Mouse (Mus musculus) heart, embryonic 16.5 days (tissue): ENCODE results near the gene Wdsub1. TPM values are rescaled to one million over a fixed set of nuclear protein-coding genes. Genes with fewer than 3 reads are reported as not detected.

Experiments used
- ATAC-seq: fragments of 200-750 bp; cut with Nextera tagmentation; replicated peaks from 2 replicates; pipeline ENCODE4 v1.8.0; 2017; ENCODE audit warnings: moderate number of reproducible peaks; ENCODE audit not compliant: insufficient read depth, low FRiP score; ENCODE audit errors: extremely low read depth
- H3K27ac ChIP-seq: fragments of 300-500 bp; sonication (generic); 2 replicates; pipeline ENCODE4 v1.5.1; 2014; ENCODE audit warnings: mild to moderate bottlenecking, low read length, control low read depth, moderate library complexity
- H3K27me3 ChIP-seq: fragments of 300-500 bp; sonication (generic); 2 replicates; pipeline ENCODE4 v1.6.1; 2014; ENCODE audit warnings: low read length, mixed read lengths; ENCODE audit not compliant: control insufficient read depth, insufficient read depth
- H3K36me3 ChIP-seq: fragments of 300-500 bp; sonication (generic); 2 replicates; pipeline ENCODE4 v1.6.1; 2014; ENCODE audit not compliant: control insufficient read depth, insufficient read depth
- H3K4me1 ChIP-seq: fragments of 300-500 bp; sonication (generic); 2 replicates; pipeline ENCODE4 v1.6.1; 2014; ENCODE audit warnings: low read length, mixed read lengths; ENCODE audit not compliant: control insufficient read depth, insufficient read depth
- H3K4me2 ChIP-seq: fragments of 300-500 bp; sonication (generic); 2 replicates; pipeline ENCODE4 v1.6.1; 2014; ENCODE audit warnings: low read depth, mild to moderate bottlenecking, control low read depth, low read length
- H3K4me3 ChIP-seq: fragments of 300-500 bp; sonication (generic); 2 replicates; pipeline ENCODE4 v1.5.1; 2014; ENCODE audit warnings: mild to moderate bottlenecking, control low read depth, low read length
- H3K9ac ChIP-seq: fragments of 300-500 bp; sonication (generic); 2 replicates; pipeline ENCODE4 v1.6.1; 2014; ENCODE audit warnings: low read length, control low read depth
- H3K9me3 ChIP-seq: fragments of 300-500 bp; sonication (generic); replicated peaks from 2 replicates; pipeline ENCODE4 v1.6.1; 2016; ENCODE audit warnings: low read length; ENCODE audit not compliant: control insufficient read depth
- WGBS: fragments of 180-500 bp; shearing (Covaris S2); extraction: QIAGEN DNeasy Blood & Tissue Kit; methylation state at CpG from one replicate; pipeline ENCODE4 v1.1.7; 2014; 5-methylcytosine and 5-hydroxymethylcytosine counted together
- polyA plus RNA-seq: library from polyadenylated mRNA; unstranded; fragments of >200 nt; fragmentation: Nextera tagmentation; extraction: Ambion mirVana; gene quantifications from 2 replicates; pipeline ENCODE4 v1.2.1, GENCODE M21; 2015

Gene Wdsub1
- 44.6 and 47.5 TPM in 2 replicates for polyA plus RNA-seq

DNA sequence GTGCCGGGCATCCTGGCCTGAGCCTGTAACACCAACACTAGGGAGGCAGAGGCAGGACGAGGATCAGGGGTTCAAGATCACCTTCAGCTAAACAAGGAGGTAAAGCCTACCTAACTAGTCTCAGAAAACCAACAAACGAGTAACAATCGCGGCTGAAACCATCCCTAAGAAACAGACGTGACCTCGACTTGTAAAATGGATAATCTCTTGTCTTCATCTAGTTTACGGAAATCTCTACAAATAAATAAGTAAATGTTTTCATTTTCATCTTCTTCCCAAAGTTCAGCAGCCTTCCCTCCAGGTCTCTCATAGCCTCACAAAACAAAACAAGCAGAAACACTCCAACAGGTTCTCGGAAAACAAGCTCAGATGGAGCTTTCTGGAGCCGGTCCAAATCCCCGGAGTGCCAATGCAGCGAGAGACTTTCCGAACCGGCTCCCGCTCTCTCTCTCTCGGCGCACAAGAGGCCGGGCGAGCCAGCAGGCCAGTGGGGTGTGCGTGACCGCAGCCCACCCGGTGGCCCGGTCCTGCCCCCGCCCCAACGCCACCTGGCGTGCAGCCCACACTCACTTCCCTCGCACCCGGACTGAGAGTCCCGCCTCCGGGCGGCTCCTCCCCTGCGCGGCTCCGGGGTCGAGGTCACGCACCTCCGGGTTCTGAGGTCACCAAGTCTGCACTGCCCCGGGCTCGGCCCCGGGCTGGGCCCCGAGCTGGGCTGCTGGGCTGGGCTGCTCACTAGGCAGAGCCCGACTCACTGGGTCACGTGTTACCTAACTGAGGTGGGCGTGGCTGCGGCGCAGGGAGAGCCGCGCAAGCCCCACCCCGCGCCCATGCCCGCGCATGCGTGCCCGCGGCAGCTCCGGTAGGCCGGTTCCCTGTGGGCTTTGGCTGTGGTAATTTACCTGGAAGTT is at the start of gene Wdsub1:
Gene Wdsub1 (minus strand): TSS at position 761 of the 911 bp plus-strand sequence.
- Histone ChIP-seq H3K9me3 (no peaks in the 10 kb centered on the region; the same call in 1 of the 2 replicates), H3K9ac (peak within 1 kb of the TSS; percentile 86)

DNA sequence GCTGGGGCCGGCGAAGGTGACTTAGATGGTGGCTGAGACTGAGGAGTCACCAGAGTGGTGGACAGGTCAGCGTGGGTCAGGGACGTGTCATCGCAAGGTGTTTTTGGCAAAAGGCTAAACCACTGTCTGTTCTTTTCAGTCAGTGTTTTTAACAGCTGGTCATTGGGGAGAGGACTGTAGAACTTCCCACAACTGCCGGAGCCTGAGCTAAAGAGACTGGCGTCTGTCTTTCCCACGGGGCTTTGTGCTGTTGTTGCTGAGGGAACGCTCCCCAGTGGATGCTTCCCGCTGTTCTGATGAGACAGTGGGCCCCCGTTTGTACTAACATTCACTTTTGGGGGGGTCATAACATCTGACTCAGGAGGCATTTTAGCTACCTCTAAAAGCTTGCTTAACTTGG is 31.2 kb upstream of the Wdsub1 start:
- H3K4me2 ChIP-seq: no peak overlapping the region
- no peak for ATAC-seq
- no peaks in the 10 kb centered on the region for H3K4me1 ChIP-seq
- 93% methylated on average over 11 of the region's 11 CpGs for WGBS
- H3K9me3 ChIP-seq: no peaks in the 10 kb centered on the region
- no peaks in the 10 kb centered on the region for H3K27me3 ChIP-seq
- H3K27ac ChIP-seq: no peak overlapping the region
- H3K9ac ChIP-seq: no peak overlapping the region
- no peak overlapping the region for H3K4me3 ChIP-seq
- H3K36me3 ChIP-seq: peaks cover 48% of the 10 kb centered on the region

More for the DNA sequence above, at the start of gene Wdsub1:
- Histone ChIP-seq H3K27ac (peak within 1 kb of the TSS; percentile 83), H3K27me3 (no peaks in the 10 kb centered on the region), H3K4me3 (peak within 1 kb of the TSS; percentile 85), H3K4me2 (peak within 1 kb of the TSS; percentile 58), H3K4me1 (peaks cover 9% of the 10 kb centered on the region), H3K36me3 (peaks cover 7% of the 10 kb centered on the region; the same call in 1 of the 2 replicates)
- 3% methylated on average over 57 of the region's 57 CpGs for WGBS
- ATAC-seq: peak; percentile 97

DNA sequence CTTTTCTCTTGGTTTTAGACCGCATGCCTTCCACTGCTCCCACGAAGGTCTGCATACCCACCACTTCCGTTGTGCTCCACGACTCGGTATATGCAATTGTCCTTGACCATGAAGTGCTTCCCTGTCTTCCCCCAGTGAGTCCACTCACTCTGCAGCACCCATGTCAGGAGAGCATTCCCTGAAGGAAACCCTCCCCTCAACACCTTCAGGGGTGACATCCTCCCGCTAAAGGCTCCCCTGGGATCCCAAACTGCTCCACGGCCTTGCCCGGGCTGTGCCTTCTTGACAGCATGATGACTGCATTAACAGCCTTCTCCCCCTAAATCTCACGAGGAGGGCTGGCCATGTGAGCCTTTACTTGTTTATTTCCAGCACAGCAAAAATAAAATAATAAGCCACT is 25.7 kb upstream of the Wdsub1 start:
- Histone ChIP-seq H3K9ac (no peak overlapping the region), H3K27ac (no peak overlapping the region), H3K4me3 (no peak overlapping the region), H3K36me3 (peaks cover 34% of the 10 kb centered on the region), H3K4me1 (no peaks in the 10 kb centered on the region), H3K27me3 (no peaks in the 10 kb centered on the region), H3K4me2 (no peak overlapping the region), H3K9me3 (no peaks in the 10 kb centered on the region)
- ATAC-seq: no peak
- 91% methylated on average over 9 of the region's 9 CpGs for WGBS

- H3K4me3 ChIP-seq: no peak overlapping the region
- no peaks in the 10 kb centered on the region for H3K27me3 ChIP-seq
- H3K4me2 ChIP-seq: no peak overlapping the region
- ATAC-seq: no peak
- WGBS: 81% methylated on average over 7 of the region's 7 CpGs
- H3K4me1 ChIP-seq: no peaks in the 10 kb centered on the region
- peaks cover 31% of the 10 kb centered on the region for H3K36me3 ChIP-seq
- no peak overlapping the region for H3K9ac ChIP-seq
- H3K9me3 ChIP-seq: no peaks in the 10 kb centered on the region
- no peak overlapping the region for H3K27ac ChIP-seq
These were observed 21.6 kb upstream of the Wdsub1 start for GRCm38 (mm10) chr2:59904007-59904406.

GRCm38 (mm10) chr2:59898666-59899065 is 16.3 kb upstream of the Wdsub1 start:
- ATAC-seq: no peak
- no peak overlapping the region for H3K4me2 ChIP-seq
- H3K36me3 ChIP-seq: peaks cover 28% of the 10 kb centered on the region
- H3K27ac ChIP-seq: no peak overlapping the region
- no peak overlapping the region for H3K9ac ChIP-seq
- WGBS: 87% methylated on average over 4 of the region's 4 CpGs
- H3K4me3 ChIP-seq: no peak overlapping the region
- H3K27me3 ChIP-seq: no peaks in the 10 kb centered on the region
- peaks cover 6% of the 10 kb centered on the region for H3K4me1 ChIP-seq
- no peaks in the 10 kb centered on the region for H3K9me3 ChIP-seq

- WGBS: 95% methylated on average over 5 of the region's 7 CpGs
- no peak for ATAC-seq
- peaks cover 28% of the 10 kb centered on the region for H3K36me3 ChIP-seq
These were observed 15.7 kb upstream of the Wdsub1 start for GRCm38 (mm10) chr2:59898105-59898504.

GRCm38 (mm10) chr2:59896837-59897236 is 14.4 kb upstream of the Wdsub1 start:
- no peaks in the 10 kb centered on the region for H3K27me3 ChIP-seq
- no peak overlapping the region for H3K4me2 ChIP-seq
- WGBS: 67% methylated on average over 8 of the region's 8 CpGs
- no peaks in the 10 kb centered on the region for H3K9me3 ChIP-seq
- H3K4me1 ChIP-seq: peaks cover 6% of the 10 kb centered on the region
- no peak overlapping the region for H3K9ac ChIP-seq
- peak overlapping the region; percentile 72 for H3K27ac ChIP-seq
- H3K36me3 ChIP-seq: peaks cover 24% of the 10 kb centered on the region
- H3K4me3 ChIP-seq: no peak overlapping the region
- no peak for ATAC-seq

More at GRCm38 (mm10) chr2:59898105-59898504, 15.7 kb upstream of the Wdsub1 start:
- H3K27ac ChIP-seq: no peak overlapping the region
- no peaks in the 10 kb centered on the region for H3K9me3 ChIP-seq
- no peak overlapping the region for H3K4me3 ChIP-seq
- peaks cover 6% of the 10 kb centered on the region for H3K4me1 ChIP-seq
- no peak overlapping the region for H3K9ac ChIP-seq
- H3K4me2 ChIP-seq: no peak overlapping the region
- no peaks in the 10 kb centered on the region for H3K27me3 ChIP-seq

GRCm38 (mm10) chr2:59896400-59896799 is 14.0 kb upstream of the Wdsub1 start:
- H3K27me3 ChIP-seq: no peaks in the 10 kb centered on the region
- ATAC-seq: peak; percentile 69; the same call in 1 of the 2 replicates
- 39% methylated on average over 7 of the region's 7 CpGs for WGBS
- peaks cover 20% of the 10 kb centered on the region for H3K36me3 ChIP-seq
- H3K4me1 ChIP-seq: peaks cover 6% of the 10 kb centered on the region
- peak overlapping the region; percentile 72 for H3K27ac ChIP-seq
- H3K4me3 ChIP-seq: no peak overlapping the region
- no peak overlapping the region for H3K4me2 ChIP-seq
- no peaks in the 10 kb centered on the region for H3K9me3 ChIP-seq
- H3K9ac ChIP-seq: no peak overlapping the region

DNA sequence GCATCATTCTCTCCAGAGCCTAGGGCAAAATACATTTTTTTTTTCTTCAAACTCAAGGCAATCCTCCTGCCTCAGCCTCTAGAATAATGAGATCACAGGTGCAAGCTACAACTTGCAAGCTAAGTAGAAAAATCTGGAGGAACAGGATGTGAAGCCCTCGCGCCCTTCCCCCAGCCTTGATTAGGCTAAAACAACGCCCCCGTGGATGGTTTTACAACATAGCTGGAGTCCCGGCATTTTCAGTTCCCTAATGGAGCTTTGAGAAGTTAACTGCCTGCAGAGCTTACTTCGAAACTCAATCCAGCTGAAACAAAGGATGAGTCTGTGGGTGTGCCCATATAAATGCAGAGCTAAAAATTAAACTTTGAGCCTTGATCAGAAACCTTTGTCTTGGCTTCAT is 7.3 kb upstream of the Wdsub1 start:
- H3K27ac ChIP-seq: no peak overlapping the region
- no peak overlapping the region for H3K9ac ChIP-seq
- H3K4me2 ChIP-seq: no peak overlapping the region
- WGBS: 83% methylated on average over 6 of the region's 6 CpGs
- H3K4me1 ChIP-seq: no peaks in the 10 kb centered on the region
- ATAC-seq: no peak
- no peaks in the 10 kb centered on the region for H3K9me3 ChIP-seq
- peaks cover 4% of the 10 kb centered on the region; the same call in 1 of the 2 replicates for H3K36me3 ChIP-seq
- no peak overlapping the region for H3K4me3 ChIP-seq
- H3K27me3 ChIP-seq: no peaks in the 10 kb centered on the region
